Mouse (Mus musculus): ENCODE results near the gene Gm2026. TPM values are rescaled to one million over a fixed set of nuclear protein-coding genes. Genes with fewer than 3 reads are reported as not detected.
"Not testable (repeated sequence)": the region's sequence is repeated elsewhere in the genome, so short reads cannot be mapped to it uniquely, and the experiment has no call there.

The Gm2026 gene
- 27.4 and 34.1 TPM in 2 replicates for polyA plus RNA-seq (2014; fragmentation: Nextera tagmentation; extraction: Ambion mirVana)

- H3K4me2 ChIP-seq; H3K4me3 ChIP-seq (ENCODE audit: low read depth, low read length); H3K27ac ChIP-seq (ENCODE audit: low read depth); H3K36me3 ChIP-seq (ENCODE audit: insufficient read depth); H3K4me1 ChIP-seq (ENCODE audit: insufficient read depth); H3K9ac ChIP-seq; ATAC-seq (ENCODE audit: insufficient read depth); H3K27me3 ChIP-seq (ENCODE audit: insufficient read depth, low read length); DNase-seq; H3K9me3 ChIP-seq (ENCODE audit: low read depth, low read length): not testable (repeated sequence)
- WGBS = no CpG with 5 or more reads among the region's 4 CpGs
Observed at GRCm38 (mm10) chr2:175965031-175965430, at the start of gene Gm2026. TSS of gene Gm2026 (plus strand) at chr2:175965331.

DNA sequence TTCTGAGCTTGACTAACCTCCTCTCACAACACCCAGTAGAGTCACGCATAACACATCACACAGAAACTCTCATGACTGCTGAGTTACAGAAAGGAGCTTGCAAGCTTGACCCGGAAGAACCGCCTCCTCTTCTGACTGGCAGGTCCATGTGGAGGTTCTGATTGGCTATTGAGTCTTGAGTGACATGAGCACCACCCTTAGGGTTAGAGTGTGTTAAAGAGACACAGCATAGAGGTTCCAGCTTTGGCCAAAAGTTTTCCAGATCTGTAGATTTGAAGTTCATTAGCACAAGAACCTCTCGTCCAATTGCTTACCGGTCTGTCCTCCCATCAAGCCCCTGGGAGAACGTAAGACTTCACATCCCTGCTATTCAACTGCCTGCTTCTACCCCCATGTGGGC, 34.1 kb upstream of the Gm2026 start, which contains the start of gene Zfp966:
Gene Zfp966, minus strand, starts transcription at position 101 of the 400 bp plus-strand sequence.
- not testable (repeated sequence) for H3K9ac ChIP-seq; H3K4me1 ChIP-seq (ENCODE audit: insufficient read depth); H3K4me3 ChIP-seq (ENCODE audit: low read depth, low read length); H3K36me3 ChIP-seq (ENCODE audit: insufficient read depth); ATAC-seq (ENCODE audit: insufficient read depth); H3K9me3 ChIP-seq (ENCODE audit: low read depth, low read length); H3K27ac ChIP-seq (ENCODE audit: low read depth); H3K4me2 ChIP-seq; DNase-seq; H3K27me3 ChIP-seq (ENCODE audit: insufficient read depth, low read length)
- no CpG with 5 or more reads among the region's 6 CpGs for WGBS

Other genes starting within 250 kb of the Gm2026 start
- gene Gm2007, start 223.8 kb upstream of the Gm2026 start, polyA plus RNA-seq (2014; fragmentation: Nextera tagmentation; extraction: Ambion mirVana) = not detected in 2 replicates
- gene Gm14288, start 164.2 kb upstream of the Gm2026 start, polyA plus RNA-seq (2014; fragmentation: Nextera tagmentation; extraction: Ambion mirVana) = 1.1 and 1.4 TPM in 2 replicates
- 23.4 and 26.0 TPM in 2 replicates for gene Gm6710, start 96.1 kb upstream of the Gm2026 start, polyA plus RNA-seq (2014; fragmentation: Nextera tagmentation; extraction: Ambion mirVana)
- gene Zfp966, start 34.2 kb upstream of the Gm2026 start, polyA plus RNA-seq (2014; fragmentation: Nextera tagmentation; extraction: Ambion mirVana) = 4.4 and 5.1 TPM in 2 replicates
- 2.4 and 4.2 TPM in 2 replicates for gene Gm2004, start 184.5 kb downstream of the Gm2026 start, polyA plus RNA-seq (2014; fragmentation: Nextera tagmentation; extraction: Ambion mirVana)